Mouse (Mus musculus) ES-E14 (cell line): ENCODE measurements around the gene Cbs. TPM values are rescaled to one million over a fixed set of nuclear protein-coding genes. Genes with fewer than 3 reads are reported as not detected.
A peak's percentile ranks its signal among the peaks of the same experiment; 100 is the strongest.

ENCODE experiments used
- DNase-seq: peaks from one replicate; pipeline ENCODE4 v3.0.0-alpha.2; 2013; ENCODE audit warnings: low read depth, low spot score
- H3K27ac ChIP-seq: 2 replicates; pipeline ENCODE4 v1.5.1; 2012; ENCODE audit warnings: low read depth, mild to moderate bottlenecking, low read length, moderate library complexity, mixed read lengths; ENCODE audit not compliant: poor library complexity, insufficient read depth, severe bottlenecking
- H3K36me3 ChIP-seq: 2 replicates; pipeline ENCODE4 v1.6.1; 2012; ENCODE audit warnings: mild to moderate bottlenecking, low read length, moderate library complexity, mixed read lengths; ENCODE audit not compliant: control insufficient read depth, poor library complexity, insufficient read depth, severe bottlenecking
- H3K4me1 ChIP-seq, 2 experiments: fragments of 150-350 bp in 1 of 2; sonication (generic) in 1 of 2; 2 replicates each; pipeline ENCODE4 v1.6.1; 2012; ENCODE audit warnings: low read length in 2 of 2, mild to moderate bottlenecking in 1 of 2, mixed read lengths in 1 of 2; ENCODE audit not compliant: control insufficient read depth in 2 of 2, insufficient read depth in 2 of 2, poor library complexity in 1 of 2
- H3K4me3 ChIP-seq, 2 experiments: fragments of 150-350 bp in 1 of 2; sonication (generic) in 1 of 2; 2 replicates each; pipeline ENCODE4 v1.5.1; 2012; ENCODE audit warnings: low read length in 2 of 2, low read depth in 1 of 2, mild to moderate bottlenecking in 1 of 2, mixed read lengths in 1 of 2; ENCODE audit not compliant: insufficient read depth in 1 of 2, poor library complexity in 1 of 2, severe bottlenecking in 1 of 2
- H3K9ac ChIP-seq: 2 replicates; pipeline ENCODE4 v1.6.1; 2012; ENCODE audit warnings: low read depth, mild to moderate bottlenecking, low read length, mixed read lengths; ENCODE audit not compliant: poor library complexity, insufficient read depth, severe bottlenecking
- H3K9me3 ChIP-seq: fragments of 150-350 bp; sonication (generic); 2 replicates; pipeline ENCODE4 v1.6.1; 2012; ENCODE audit warnings: low read depth, mild to moderate bottlenecking, low read length; ENCODE audit not compliant: control insufficient read depth, insufficient read depth
- CHD2 ChIP-seq: IDR thresholded peaks from 2 replicates; pipeline ENCODE4 v1.6.1; 2014; ENCODE audit warnings: mild to moderate bottlenecking, low read depth, low read length, inconsistent platforms
- HCFC1 ChIP-seq: IDR thresholded peaks from 2 replicates; pipeline ENCODE4 v1.6.1; 2012; ENCODE audit warnings: low read length, inconsistent platforms, borderline replicate concordance; ENCODE audit not compliant: insufficient read depth
- MAFK ChIP-seq: IDR thresholded peaks from 2 replicates; pipeline ENCODE4 v1.6.1; 2014; ENCODE audit warnings: mild to moderate bottlenecking, low read depth, low read length, inconsistent platforms; ENCODE audit not compliant: insufficient read depth
- ZC3H11A ChIP-seq: IDR thresholded peaks from 2 replicates; pipeline ENCODE4 v1.6.1; 2012; ENCODE audit warnings: low read depth, mild to moderate bottlenecking, inconsistent platforms, low read length, borderline replicate concordance
- ZNF384 ChIP-seq: IDR thresholded peaks from 2 replicates; pipeline ENCODE4 v1.6.1; 2012; ENCODE audit warnings: low read depth, low read length, inconsistent platforms
- in situ Hi-C, 2 experiments: fragments of 600-800 bp; cut with MboI; formaldehyde crosslinking; loops; one replicate each; pipeline ENCODE4 v1.15.1; 2025; ENCODE audit warnings: low sequenced_read_pairs in 2 of 2, inconsistent platforms in 1 of 2; ENCODE audit not compliant: unreplicated experiment in 2 of 2
- total RNA-seq: library from RNA; depleted of rRNA; stranded (reverse); fragments of 300-350 nt; gene quantifications from 2 replicates; pipeline ENCODE4 v1.2.3, GENCODE M21; 2012

Cbs gene
- total RNA-seq, 1 experiment = 8.6 TPM

- in situ Hi-C loops = no loop called here
- DNase-seq = no peak
- TF ChIP-seq ZC3H11A = no peak
- no peak for TF ChIP-seq HCFC1
- TF ChIP-seq ZNF384 = no peak
- TF ChIP-seq CHD2 = no peak
- no peak for TF ChIP-seq MAFK
- Histone ChIP-seq H3K27ac (no peak overlapping the region), H3K9me3 (no peaks in the 10 kb centered on the region), H3K9ac (peak overlapping the region; percentile 34; the same call in 1 of the 2 replicates), H3K4me1 (peaks cover 0 to 12% of the 10 kb centered on the region in 2 experiments; a peak in 1 of 4 replicates), H3K4me3 (peak overlapping the region in 1 of 2 experiments; percentile 17; a peak in 1 of 4 replicates), H3K36me3 (peaks cover 54% of the 10 kb centered on the region)
Measured at GRCm38 (mm10) chr17:31655366-31655765, 18.3 kb upstream of the Cbs start.

- TF ChIP-seq HCFC1 (no peak), MAFK (no peak), ZNF384 (no peak), ZC3H11A (no peak), CHD2 (no peak)
- Histone ChIP-seq H3K4me1 (peaks cover 0 to 14% of the 10 kb centered on the region in 2 experiments; a peak in 1 of 4 replicates), H3K9ac (no peak overlapping the region), H3K27ac (no peak overlapping the region), H3K9me3 (no peaks in the 10 kb centered on the region), H3K36me3 (peaks cover 66% of the 10 kb centered on the region), H3K4me3 (no peak overlapping the region)
- in situ Hi-C loops = no loop called here
- no peak for DNase-seq
Measured at GRCm38 (mm10) chr17:31653277-31653676, 16.2 kb upstream of the Cbs start.

GRCm38 (mm10) chr17:31652152-31652551 is 15.1 kb upstream of the Cbs start:
- peaks cover 0 to 14% of the 10 kb centered on the region in 2 experiments; a peak in 1 of 4 replicates for H3K4me1 ChIP-seq
- H3K9ac ChIP-seq = no peak overlapping the region
- no peak overlapping the region for H3K4me3 ChIP-seq
- no peak overlapping the region for H3K27ac ChIP-seq
- no peak for TF ChIP-seq CHD2
- no peak for TF ChIP-seq ZNF384
- no peak for TF ChIP-seq ZC3H11A
- TF ChIP-seq HCFC1 = no peak
- TF ChIP-seq MAFK = no peak
- DNase-seq = no peak
- H3K9me3 ChIP-seq = no peaks in the 10 kb centered on the region
- in situ Hi-C loops = no loop called here
- peaks cover 77% of the 10 kb centered on the region for H3K36me3 ChIP-seq

GRCm38 (mm10) chr17:31646199-31647002 is 9.4 kb upstream of the Cbs start:
- Histone ChIP-seq H3K9ac (no peak overlapping the region), H3K9me3 (no peaks in the 10 kb centered on the region), H3K4me1 (peaks cover 0 to 3% of the 10 kb centered on the region in 2 experiments; a peak in 1 of 4 replicates), H3K4me3 (no peak overlapping the region), H3K36me3 (peaks cover 40% of the 10 kb centered on the region), H3K27ac (no peak overlapping the region)
- no peak for DNase-seq
- in situ Hi-C loops = no loop called here
- no peak for TF ChIP-seq ZC3H11A
- no peak for TF ChIP-seq MAFK
- TF ChIP-seq CHD2 = no peak
- TF ChIP-seq HCFC1 = no peak
- TF ChIP-seq ZNF384 = no peak
